In the genomic region with DNA sequence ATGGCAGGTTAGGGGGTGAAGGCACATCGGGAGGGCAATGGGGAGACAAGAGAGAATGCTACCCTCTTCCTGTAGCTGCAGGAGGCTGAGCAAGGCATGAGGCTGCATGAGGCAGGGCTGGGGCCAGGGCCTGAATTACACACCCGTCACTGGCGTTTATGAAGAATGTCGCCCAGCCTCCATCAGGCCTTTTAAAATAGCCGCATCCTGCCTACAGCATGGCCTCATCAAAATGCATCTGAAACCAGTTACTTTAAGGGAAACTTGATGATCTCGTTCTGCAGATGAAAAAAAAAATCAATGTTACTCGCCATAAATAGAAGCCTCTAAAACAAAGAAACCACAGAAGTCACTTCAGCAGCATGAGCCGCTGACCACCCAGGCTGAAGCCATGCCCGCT, we compare ENCODE assay signal across 20 mouse cellular contexts.
A peak's percentile ranks its signal among the peaks of the same experiment; 100 is the strongest.
DNase-seq lines count a peak whose midpoint lies in the region; ATAC-seq lines count a peak whose summit lies in the region.
"Had no signal": no experiment of that assay in that cellular context is flagged by ENCODE, and none has a peak within 500 bp of the region (broad histone marks: within the 10 kb centered on the region; RNA-seq: fewer than 3 reads in every experiment).

No protein-coding gene starts in this region.

- 70% methylated on average over 9 of the region's 9 CpGs for WGBS in neural tube, embryonic 15.5 days
- WGBS in limb, embryonic 12.5 days = 32% methylated on average over 9 of the region's 9 CpGs

- no peak overlapping the region for H3K9ac ChIP-seq in neural tube, embryonic 15.5 days (replicated peaks)
- no peak overlapping the region; the same call in 1 of the 2 replicates for H3K9ac ChIP-seq in limb, embryonic 12.5 days (replicated peaks)
- H3K9ac ChIP-seq: liver, embryonic 12.5 days; lung, embryonic 14.5 days; stomach, embryonic 15.5 days had no signal

- H3K27me3 ChIP-seq in neural tube, embryonic 15.5 days (replicated peaks) = no peaks in the 10 kb centered on the region
- H3K27me3 ChIP-seq in limb, embryonic 12.5 days = no peaks in the 10 kb centered on the region
- H3K27me3 ChIP-seq: liver, embryonic 12.5 days; stomach, embryonic 15.5 days had no signal

- no peak overlapping the region for H3K4me3 ChIP-seq in neural tube, embryonic 15.5 days (replicated peaks)
- no peak overlapping the region for H3K4me3 ChIP-seq in limb, embryonic 12.5 days (replicated peaks)
- H3K4me3 ChIP-seq: erythroblast, embryonic 14.5 days; liver, embryonic 12.5 days; myocyte; stomach, embryonic 15.5 days had no signal

- no peaks in the 10 kb centered on the region for H3K36me3 ChIP-seq in neural tube, embryonic 15.5 days
- H3K36me3 ChIP-seq in limb, embryonic 12.5 days = no peaks in the 10 kb centered on the region
- H3K36me3 ChIP-seq: liver, embryonic 12.5 days; stomach, embryonic 15.5 days had no signal

- H3K4me2 ChIP-seq in neural tube, embryonic 15.5 days = no peak overlapping the region
- H3K4me2 ChIP-seq in limb, embryonic 12.5 days = no peak overlapping the region
- H3K4me2 ChIP-seq: liver, embryonic 12.5 days; lung, embryonic 14.5 days; midbrain, embryonic 11.5 days; stomach, embryonic 15.5 days had no signal

- H3K9me3 ChIP-seq in neural tube, embryonic 15.5 days (replicated peaks) = no peaks in the 10 kb centered on the region
- H3K9me3 ChIP-seq in limb, embryonic 12.5 days = peaks cover 10% of the 10 kb centered on the region
- H3K9me3 ChIP-seq: stomach, embryonic 15.5 days had no signal

- H3K4me1 ChIP-seq in neural tube, embryonic 15.5 days = peaks cover 16% of the 10 kb centered on the region
- peaks cover 38% of the 10 kb centered on the region for H3K4me1 ChIP-seq in limb, embryonic 12.5 days (replicated peaks)
- H3K4me1 ChIP-seq: liver, embryonic 12.5 days; stomach, embryonic 15.5 days had no signal

- H3K27ac ChIP-seq in neural tube, embryonic 15.5 days (replicated peaks) = no peak overlapping the region
- peak overlapping the region; percentile 66 for H3K27ac ChIP-seq in limb, embryonic 12.5 days
- H3K27ac ChIP-seq: liver, embryonic 12.5 days; stomach, embryonic 15.5 days had no signal

- DNase-seq in frontal cortex, postnatal 14 days (ENCODE audit: low spot score in 2 of 2) = no peak
- peak; percentile 19 for DNase-seq in neural tube, embryonic 10.5 days (ENCODE audit: extremely low spot score, low spot score)
- no peak for DNase-seq in urinary bladder, adult 18-20 months (ENCODE audit: low spot score in 2 of 2)
- DNase-seq in adrenal gland, adult 18-20 months (ENCODE audit: low spot score in 2 of 2) = no peak
- DNase-seq: cerebellum, adult 9-10 months; gastrocnemius, postnatal 25 days; heart, postnatal 4 days; kidney, adult 8-10 months; kidney, postnatal 25 days; lung, embryonic 14.5 days; lung, postnatal 4 days; thymus, postnatal 14 days had no signal

- ATAC-seq in frontal cortex, adult (ENCODE audit: low TSS enrichment) = 0 out of 2 replicates have a peak, but pooled peaks have one; percentile 38
- no peak for ATAC-seq in neural tube, embryonic 15.5 days (ENCODE audit: low FRiP score)
- 0 out of 2 replicates have a peak, but pooled peaks have one; percentile 39 for ATAC-seq in limb, embryonic 12.5 days (ENCODE audit: insufficient number of reproducible peaks, insufficient read depth, low FRiP score, low TSS enrichment, low read depth)
- ATAC-seq: liver, embryonic 12.5 days had no signal
